Mouse (Mus musculus): ENCODE data around the gene Ptpn14. TPM values are rescaled to one million over a fixed set of nuclear protein-coding genes. Genes with fewer than 3 reads are reported as not detected.
"Not testable (repeated sequence)": the region's sequence is repeated elsewhere in the genome, so short reads cannot be mapped to it uniquely, and the experiment has no call there.

Ptpn14 gene
- total RNA-seq (2021), result 10 to 100 TPM; 13.2 to 13.9 TPM
- long read RNA-seq, experiment 1, partial matches to known transcripts, result 1 of 4 reads
- long read RNA-seq, experiment 1, other reads (novel, unspliced or antisense), result 3 of 4 reads
- long read RNA-seq, experiment 2, partial matches to known transcripts, result 2 of 6 reads
- long read RNA-seq, experiment 2, other reads (novel, unspliced or antisense), result 4 of 6 reads

- intact Hi-C loops (cut with DNase I), result no loop called here
Observed at GRCm38 (mm10) chr1:189727884-189728783, at the start of gene Ptpn14. Gene Ptpn14 (plus strand): TSS chr1:189728268.

GRCm38 (mm10) chr1:189679555-189679954 is 48.5 kb upstream of the Ptpn14 start:
- no peak overlapping the region for H3K4me3 ChIP-seq
- no peak overlapping the region for H3K27ac ChIP-seq
- no peak for DNase-seq (ENCODE audit: extremely low spot score in 1 of 2, low spot score in 2 of 2)
- intact Hi-C loops (cut with DNase I), result no loop called here
- TF ChIP-seq CTCF (IDR thresholded peaks at IDR 0.05), result no peak

More at GRCm38 (mm10) chr1:189727884-189728783, at the start of gene Ptpn14:
- TF ChIP-seq CTCF (IDR thresholded peaks at IDR 0.05), result no peak
- peak within 1 kb of the TSS; percentile 61 for H3K27ac ChIP-seq
- DNase-seq (ENCODE audit: extremely low spot score in 1 of 2, low spot score in 2 of 2), result peak; percentile 41 to 55
- H3K4me3 ChIP-seq, result peak within 1 kb of the TSS; percentile 57

- TF ChIP-seq CTCF (IDR thresholded peaks at IDR 0.05), result no peak
- intact Hi-C loops (cut with DNase I), result no loop called here
Observed at GRCm38 (mm10) chr1:189684786-189685415, 43.2 kb upstream of the Ptpn14 start.

GRCm38 (mm10) chr1:189686025-189686424 is 42.0 kb upstream of the Ptpn14 start:
- TF ChIP-seq CTCF (IDR thresholded peaks at IDR 0.05), result no peak
- no peak for DNase-seq (ENCODE audit: extremely low spot score in 1 of 2, low spot score in 2 of 2)
- Histone ChIP-seq H3K4me3 (no peak overlapping the region), H3K27ac (no peak overlapping the region)
- intact Hi-C loops (cut with DNase I), result no loop called here

More at GRCm38 (mm10) chr1:189684786-189685415, 43.2 kb upstream of the Ptpn14 start:
- no peak overlapping the region for H3K27ac ChIP-seq
- no peak for DNase-seq (ENCODE audit: extremely low spot score in 1 of 2, low spot score in 2 of 2)
- H3K4me3 ChIP-seq, result no peak overlapping the region

- no peak for TF ChIP-seq CTCF (IDR thresholded peaks at IDR 0.05)
- intact Hi-C loops (cut with DNase I), result no loop called here
- peak within 1 kb of the TSS; percentile 71 for H3K4me3 ChIP-seq
- peak; percentile 96 for DNase-seq (ENCODE audit: extremely low spot score in 1 of 2, low spot score in 2 of 2)
- no peak within 1 kb of the TSS for H3K27ac ChIP-seq
Observed at GRCm38 (mm10) chr1:189687654-189688387, 40.2 kb upstream of the Ptpn14 start, which contains the start of gene Cenpf. Gene Cenpf (minus strand): TSS chr1:189688086.

GRCm38 (mm10) chr1:189688388-189688750 is 39.7 kb upstream of the Ptpn14 start:
- Histone ChIP-seq H3K4me3 (peak overlapping the region; percentile 71), H3K27ac (no peak overlapping the region)
- DNase-seq (ENCODE audit: extremely low spot score in 1 of 2, low spot score in 2 of 2), result no peak
- intact Hi-C loops (cut with DNase I), result no loop called here
- no peak for TF ChIP-seq CTCF (IDR thresholded peaks at IDR 0.05)

GRCm38 (mm10) chr1:189689050-189689833 is 38.8 kb upstream of the Ptpn14 start:
- Histone ChIP-seq H3K4me3 (no peak overlapping the region), H3K27ac (no peak overlapping the region)
- intact Hi-C loops (cut with DNase I), result no loop called here
- no peak for TF ChIP-seq CTCF (IDR thresholded peaks at IDR 0.05)
- no peak for DNase-seq (ENCODE audit: extremely low spot score in 1 of 2, low spot score in 2 of 2)

GRCm38 (mm10) chr1:189692442-189692841 is 35.6 kb upstream of the Ptpn14 start:
- DNase-seq (ENCODE audit: extremely low spot score in 1 of 2, low spot score in 2 of 2); H3K4me3 ChIP-seq; intact Hi-C loops (cut with DNase I); H3K27ac ChIP-seq: not testable (repeated sequence)

GRCm38 (mm10) chr1:189694391-189694790 is 33.7 kb upstream of the Ptpn14 start:
- no peak for DNase-seq (ENCODE audit: extremely low spot score in 1 of 2, low spot score in 2 of 2)
- intact Hi-C loops (cut with DNase I), result no loop called here
- TF ChIP-seq CTCF (IDR thresholded peaks at IDR 0.05), result no peak
- no peak overlapping the region for H3K27ac ChIP-seq
- no peak overlapping the region for H3K4me3 ChIP-seq

GRCm38 (mm10) chr1:189695321-189695720 is 32.7 kb upstream of the Ptpn14 start:
- DNase-seq (ENCODE audit: extremely low spot score in 1 of 2, low spot score in 2 of 2), result no peak
- intact Hi-C loops (cut with DNase I), result no loop called here

GRCm38 (mm10) chr1:189698416-189698815 is 29.7 kb upstream of the Ptpn14 start:
- H3K27ac ChIP-seq, result no peak overlapping the region
- intact Hi-C loops (cut with DNase I), result no loop called here
- no peak for DNase-seq (ENCODE audit: extremely low spot score in 1 of 2, low spot score in 2 of 2)
- no peak overlapping the region for H3K4me3 ChIP-seq
- TF ChIP-seq CTCF (IDR thresholded peaks at IDR 0.05), result no peak; the same call in 1 of the 2 replicates

More at GRCm38 (mm10) chr1:189695321-189695720, 32.7 kb upstream of the Ptpn14 start:
- TF ChIP-seq CTCF (IDR thresholded peaks at IDR 0.05), result no peak
- H3K4me3 ChIP-seq, result no peak overlapping the region
- no peak overlapping the region for H3K27ac ChIP-seq
